Mouse (Mus musculus) heart, postnatal 0 days (tissue): ENCODE measurements at regions not wholly inside any gene's neighbourhood (a gene's known extent, or its start where the extent isn't known, plus 50 kb on each side); places are given as distances from the start of the nearest gene placed in this dataset.

Experiments
- ATAC-seq: fragments of 200-750 bp; cut with Nextera tagmentation; 2 replicates; pipeline ENCODE4 v1.8.0; 2017; ENCODE audit warnings: low read depth, moderate number of reproducible peaks, moderate library complexity; ENCODE audit not compliant: insufficient read depth
- DNase-seq: peaks from one replicate; pipeline ENCODE4 v3.0.0-alpha.2; 2016; ENCODE audit warnings: low spot score
- H3K27ac ChIP-seq: fragments of 300-500 bp; sonication (generic); 2 replicates; pipeline ENCODE4 v1.5.1; 2014; ENCODE audit warnings: low read depth, mild to moderate bottlenecking
- H3K27me3 ChIP-seq: fragments of 300-500 bp; sonication (generic); 2 replicates; pipeline ENCODE4 v1.6.1; 2014; ENCODE audit warnings: low read length, mixed read lengths; ENCODE audit not compliant: control insufficient read depth, insufficient read depth
- H3K36me3 ChIP-seq: fragments of 300-500 bp; sonication (generic); replicated peaks from 2 replicates; pipeline ENCODE4 v1.6.1; 2014; ENCODE audit warnings: low read length, mixed read lengths; ENCODE audit not compliant: control insufficient read depth, insufficient read depth
- H3K4me1 ChIP-seq: fragments of 300-500 bp; sonication (generic); 2 replicates; pipeline ENCODE4 v1.6.1; 2014; ENCODE audit warnings: antibody characterized with exemption; ENCODE audit not compliant: control insufficient read depth, insufficient read depth
- H3K4me2 ChIP-seq: fragments of 300-500 bp; sonication (generic); 2 replicates; pipeline ENCODE4 v1.6.1; 2014; ENCODE audit warnings: low read depth, mild to moderate bottlenecking, low read length, moderate library complexity
- H3K4me3 ChIP-seq: fragments of 300-500 bp; sonication (generic); 2 replicates; pipeline ENCODE4 v1.5.1; 2014; ENCODE audit warnings: low read depth, low read length
- H3K9ac ChIP-seq: fragments of 300-500 bp; sonication (generic); replicated peaks from 2 replicates; pipeline ENCODE4 v1.6.1; 2014; ENCODE audit warnings: low read depth, low read length, mixed read lengths
- H3K9me3 ChIP-seq: fragments of 300-500 bp; sonication (generic); replicated peaks from 2 replicates; pipeline ENCODE4 v1.6.1; 2016; ENCODE audit warnings: low read length; ENCODE audit not compliant: control insufficient read depth
- CTCF ChIP-seq: IDR thresholded peaks from 2 replicates; pipeline ENCODE4 v1.5.1; 2016; ENCODE audit warnings: antibody characterized with exemption, control low read depth, low read depth
- EP300 ChIP-seq: IDR thresholded peaks from 2 replicates; pipeline ENCODE4 v1.6.1; 2016; ENCODE audit warnings: antibody characterized with exemption, low read depth
- WGBS: fragments of 180-500 bp; shearing (Covaris S2); extraction: QIAGEN DNeasy Blood & Tissue Kit; methylation state at CpG from one replicate; pipeline ENCODE4 v1.1.7; 2014; 5-methylcytosine and 5-hydroxymethylcytosine counted together

DNA sequence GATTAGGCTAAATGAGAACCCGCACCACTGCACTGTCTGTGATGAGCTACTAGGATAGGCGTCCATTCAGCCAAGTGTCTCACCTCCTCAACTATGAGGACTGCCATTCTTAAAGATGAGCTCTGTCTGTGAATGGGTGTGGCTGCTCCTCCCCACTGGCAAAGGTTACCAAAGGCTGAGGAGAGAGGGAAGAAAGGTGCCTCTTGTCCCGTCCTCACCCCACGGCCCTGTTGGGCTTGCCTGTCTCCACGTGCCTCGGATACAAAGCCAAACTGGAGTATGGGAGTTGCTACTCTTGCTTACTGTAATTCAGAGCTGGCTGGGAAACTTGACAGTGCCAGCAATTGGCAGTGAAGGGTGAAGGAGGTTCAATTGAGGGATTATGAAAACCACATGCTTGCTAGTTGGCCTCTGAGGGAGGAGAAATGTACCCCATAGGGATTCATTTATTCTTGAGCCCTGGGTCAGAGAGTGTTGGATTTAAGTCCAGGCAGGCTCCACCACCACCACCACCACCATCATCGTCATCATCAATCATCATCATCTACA is 112.6 kb upstream of the Ngf start:
- H3K9ac ChIP-seq: no peak overlapping the region
- 74% methylated on average over 7 of the region's 7 CpGs for WGBS
- DNase-seq (no peak), ATAC-seq (no peak)
- no peak overlapping the region for H3K4me2 ChIP-seq
- H3K4me1 ChIP-seq: no peaks in the 10 kb centered on the region
- H3K27me3 ChIP-seq: no peaks in the 10 kb centered on the region
- no peak for TF ChIP-seq CTCF
- no peak for TF ChIP-seq EP300
- no peaks in the 10 kb centered on the region for H3K9me3 ChIP-seq
- no peaks in the 10 kb centered on the region for H3K36me3 ChIP-seq
- no peak overlapping the region for H3K27ac ChIP-seq
- no peak overlapping the region for H3K4me3 ChIP-seq

DNA sequence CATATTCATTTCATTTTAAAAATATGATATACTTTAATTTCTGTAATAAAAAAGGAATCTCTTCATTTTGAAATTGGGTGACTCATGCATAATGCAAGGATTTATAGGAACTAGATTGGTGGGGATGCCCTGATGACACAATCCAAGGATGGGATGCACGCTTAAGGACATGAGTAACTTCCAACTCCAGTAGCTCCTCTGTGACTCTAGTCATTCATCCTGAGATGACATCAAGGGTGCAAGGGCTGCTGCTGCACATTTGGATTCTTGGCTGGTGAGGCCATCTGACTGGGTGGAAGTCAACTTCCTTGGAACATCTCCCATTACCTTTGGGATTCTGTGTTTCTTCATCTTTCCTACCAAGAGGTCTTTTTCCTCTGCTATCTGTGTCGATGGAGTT is 114.4 kb upstream of the Ngf start:
- ATAC-seq: no peak
- TF ChIP-seq CTCF (no peak), EP300 (no peak)

DNA sequence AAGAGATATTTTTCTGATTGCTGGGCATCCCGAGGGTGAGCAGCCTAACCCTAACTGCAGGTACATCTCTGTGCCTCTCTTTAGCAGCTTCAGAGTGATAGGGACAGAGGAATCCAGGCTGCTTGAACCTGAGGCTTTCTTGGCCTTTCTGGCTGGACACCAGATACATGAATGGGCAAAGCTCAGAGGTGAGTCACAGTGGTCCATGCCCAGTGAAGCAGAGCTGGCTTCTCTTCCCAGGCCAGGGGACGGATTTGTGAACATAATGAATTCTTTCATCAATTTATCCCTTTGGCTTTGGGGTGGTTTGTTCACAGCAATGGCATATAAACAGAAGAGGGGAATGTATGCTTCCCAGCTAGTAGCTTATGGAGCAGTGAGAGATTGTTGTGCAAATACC is 114.9 kb upstream of the Ngf start:
- H3K4me1 ChIP-seq: no peaks in the 10 kb centered on the region
- H3K27ac ChIP-seq: no peak overlapping the region
- ATAC-seq: no peak
- 85% methylated on average over 2 of the region's 2 CpGs for WGBS
- no peak for DNase-seq
- no peak overlapping the region for H3K4me2 ChIP-seq
- H3K9me3 ChIP-seq: no peaks in the 10 kb centered on the region
- H3K36me3 ChIP-seq: no peaks in the 10 kb centered on the region
- H3K4me3 ChIP-seq: no peak overlapping the region
- TF ChIP-seq EP300 (no peak), CTCF (no peak)
- no peaks in the 10 kb centered on the region for H3K27me3 ChIP-seq
- H3K9ac ChIP-seq: no peak overlapping the region

More for the DNA sequence above, 114.4 kb upstream of the Ngf start:
- 79% methylated on average over 2 of the region's 2 CpGs for WGBS
- Histone ChIP-seq H3K9ac (no peak overlapping the region), H3K4me1 (no peaks in the 10 kb centered on the region), H3K4me3 (no peak overlapping the region), H3K27ac (no peak overlapping the region), H3K27me3 (no peaks in the 10 kb centered on the region), H3K9me3 (no peaks in the 10 kb centered on the region), H3K36me3 (no peaks in the 10 kb centered on the region), H3K4me2 (no peak overlapping the region)
- DNase-seq: no peak

DNA sequence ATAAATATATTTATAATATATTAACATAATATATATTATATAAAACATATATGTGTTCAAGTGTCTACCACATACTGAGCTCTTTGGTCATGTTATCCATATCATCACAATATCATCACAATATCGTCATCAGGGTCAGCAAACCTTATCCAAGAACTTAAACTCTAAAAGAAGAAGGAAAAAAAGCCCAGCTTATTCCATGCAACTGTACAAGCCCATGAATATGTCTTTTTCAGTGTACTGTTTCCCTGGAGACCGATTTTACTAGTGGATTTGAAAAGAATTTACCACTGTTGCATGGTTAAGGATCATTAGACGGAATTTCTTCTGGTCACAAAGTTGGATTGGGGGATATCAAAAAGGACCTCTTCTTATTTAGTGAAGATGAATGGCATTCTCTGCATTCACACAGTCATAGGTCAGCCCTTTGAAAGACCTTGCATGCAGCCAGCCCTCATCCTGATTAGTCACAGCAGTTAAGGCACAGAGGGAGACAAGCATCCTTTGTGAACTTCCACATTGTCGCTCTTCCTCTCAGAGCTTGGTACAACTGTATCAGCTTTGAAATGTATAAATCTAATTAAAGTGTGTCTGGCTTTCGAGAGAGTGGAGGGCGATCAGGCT is 116.3 kb upstream of the Ngf start:
- H3K4me1 ChIP-seq: peaks cover 4% of the 10 kb centered on the region
- DNase-seq: no peak
- ATAC-seq: no peak
- TF ChIP-seq EP300 (no peak), CTCF (no peak)
- 80% methylated on average over 6 of the region's 6 CpGs for WGBS
- no peak overlapping the region for H3K4me3 ChIP-seq
- H3K36me3 ChIP-seq: no peaks in the 10 kb centered on the region
- no peak overlapping the region for H3K9ac ChIP-seq
- H3K9me3 ChIP-seq: no peaks in the 10 kb centered on the region
- H3K27me3 ChIP-seq: no peaks in the 10 kb centered on the region
- no peak overlapping the region for H3K4me2 ChIP-seq
- no peak overlapping the region for H3K27ac ChIP-seq

DNA sequence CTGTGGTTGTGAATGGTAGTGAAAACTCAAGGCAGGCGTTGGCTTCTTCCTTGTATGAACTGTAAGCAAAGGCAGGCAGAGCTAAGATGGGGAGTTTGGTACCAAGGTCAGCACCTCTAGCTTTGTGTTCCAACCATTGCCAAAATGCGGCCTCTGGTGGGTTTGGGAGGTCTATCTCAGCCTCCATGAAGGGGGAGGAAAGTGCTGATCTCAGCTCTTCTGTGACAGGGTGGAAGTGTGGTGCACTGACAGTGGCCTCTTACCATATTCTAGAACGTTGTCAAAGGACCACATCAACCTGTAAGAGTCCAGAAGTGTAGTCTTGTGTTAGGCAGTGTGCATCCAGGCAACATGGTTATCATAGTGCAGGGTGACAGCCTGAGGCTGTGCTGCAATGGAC is 123.6 kb upstream of the Ngf start:
- no peak overlapping the region for H3K4me2 ChIP-seq
- TF ChIP-seq EP300: no peak
- no peak for TF ChIP-seq CTCF
- peaks cover 4% of the 10 kb centered on the region for H3K4me1 ChIP-seq
- DNase-seq (no peak), ATAC-seq (no peak)
- H3K4me3 ChIP-seq: no peak overlapping the region
- 79% methylated on average over 3 of the region's 3 CpGs for WGBS
- H3K9ac ChIP-seq: no peak overlapping the region
- H3K36me3 ChIP-seq: no peaks in the 10 kb centered on the region
- H3K27me3 ChIP-seq: no peaks in the 10 kb centered on the region
- H3K27ac ChIP-seq: no peak overlapping the region
- no peaks in the 10 kb centered on the region for H3K9me3 ChIP-seq

DNA sequence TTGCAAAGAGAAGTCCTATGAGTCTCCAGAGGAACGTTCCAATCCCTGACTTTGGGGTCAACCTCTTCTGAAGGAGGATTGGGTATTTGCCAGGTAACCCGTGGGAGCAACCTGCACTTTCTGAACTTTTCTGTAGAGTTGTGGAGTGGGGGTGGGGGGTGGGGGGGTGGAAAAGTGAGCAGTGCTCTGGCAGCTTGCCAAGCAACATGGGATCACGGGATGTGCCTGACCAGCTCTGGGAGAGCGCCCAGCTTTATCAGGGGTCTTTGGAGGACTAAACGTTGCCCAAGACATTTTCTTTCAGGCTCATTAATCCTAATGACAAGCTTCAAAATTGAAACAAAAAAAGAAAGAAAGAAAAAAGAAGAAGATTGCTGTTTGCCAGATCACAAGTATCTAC is 124.4 kb upstream of the Ngf start:
- Histone ChIP-seq H3K27me3 (no peaks in the 10 kb centered on the region), H3K36me3 (no peaks in the 10 kb centered on the region), H3K27ac (no peak overlapping the region), H3K9me3 (no peaks in the 10 kb centered on the region), H3K9ac (no peak overlapping the region), H3K4me1 (peaks cover 4% of the 10 kb centered on the region), H3K4me2 (no peak overlapping the region), H3K4me3 (no peak overlapping the region)
- DNase-seq (no peak), ATAC-seq (no peak)
- TF ChIP-seq EP300: no peak
- no peak for TF ChIP-seq CTCF
- WGBS: 39% methylated on average over 5 of the region's 5 CpGs
